Mouse (Mus musculus) heart, embryonic 12.5 days (tissue): Measurements from ENCODE around the gene Furin. TPM values are rescaled to one million over a fixed set of nuclear protein-coding genes. Genes with fewer than 3 reads are reported as not detected.
"Not testable (repeated sequence)": the region's sequence is repeated elsewhere in the genome, so short reads cannot be mapped to it uniquely, and the experiment has no call there.

Source experiments
- ATAC-seq: fragments of 200-750 bp; cut with Nextera tagmentation; 2 replicates; pipeline ENCODE4 v1.8.0; 2017; ENCODE audit warnings: moderate TSS enrichment, moderate library complexity; ENCODE audit not compliant: insufficient number of reproducible peaks, low FRiP score
- H3K27ac ChIP-seq: fragments of 300-500 bp; sonication (generic); 2 replicates; pipeline ENCODE4 v1.5.1; 2016; ENCODE audit warnings: mild to moderate bottlenecking, moderate library complexity; ENCODE audit not compliant: poor library complexity, severe bottlenecking
- H3K27me3 ChIP-seq: fragments of 300-500 bp; sonication (generic); replicated peaks from 2 replicates; pipeline ENCODE4 v1.6.1; 2016; ENCODE audit warnings: mild to moderate bottlenecking, moderate library complexity
- H3K36me3 ChIP-seq: fragments of 300-500 bp; sonication (generic); 2 replicates; pipeline ENCODE4 v1.6.1; 2016; ENCODE audit warnings: mild to moderate bottlenecking, moderate library complexity
- H3K4me1 ChIP-seq: fragments of 300-500 bp; sonication (generic); replicated peaks from 2 replicates; pipeline ENCODE4 v1.6.1; 2016; ENCODE audit warnings: mild to moderate bottlenecking
- H3K4me2 ChIP-seq: fragments of 300-500 bp; sonication (generic); 2 replicates; pipeline ENCODE4 v1.6.1; 2016; ENCODE audit warnings: mild to moderate bottlenecking, moderate library complexity
- H3K4me3 ChIP-seq: fragments of 300-500 bp; sonication (generic); 2 replicates; pipeline ENCODE4 v1.5.1; 2016; ENCODE audit warnings: mild to moderate bottlenecking
- H3K9ac ChIP-seq: fragments of 300-500 bp; sonication (generic); 2 replicates; pipeline ENCODE4 v1.6.1; 2016; ENCODE audit warnings: mild to moderate bottlenecking, moderate library complexity
- H3K9me3 ChIP-seq: fragments of 300-500 bp; sonication (generic); replicated peaks from 2 replicates; pipeline ENCODE4 v1.6.1; 2016; ENCODE audit warnings: mild to moderate bottlenecking, moderate library complexity
- WGBS: fragments of 180-500 bp; shearing (Covaris S2); methylation state at CpG from one replicate; pipeline ENCODE4 v1.1.7; 2016; 5-methylcytosine and 5-hydroxymethylcytosine counted together
- polyA plus RNA-seq: library from polyadenylated mRNA; unstranded; fragments of >200 nt; fragmentation: Nextera tagmentation; extraction: Ambion mirVana; gene quantifications from 2 replicates; pipeline ENCODE4 v1.2.1, GENCODE M21; 2016

Furin gene
- polyA plus RNA-seq, 1 experiment from 2014 or later, result 24.5 TPM

DNA sequence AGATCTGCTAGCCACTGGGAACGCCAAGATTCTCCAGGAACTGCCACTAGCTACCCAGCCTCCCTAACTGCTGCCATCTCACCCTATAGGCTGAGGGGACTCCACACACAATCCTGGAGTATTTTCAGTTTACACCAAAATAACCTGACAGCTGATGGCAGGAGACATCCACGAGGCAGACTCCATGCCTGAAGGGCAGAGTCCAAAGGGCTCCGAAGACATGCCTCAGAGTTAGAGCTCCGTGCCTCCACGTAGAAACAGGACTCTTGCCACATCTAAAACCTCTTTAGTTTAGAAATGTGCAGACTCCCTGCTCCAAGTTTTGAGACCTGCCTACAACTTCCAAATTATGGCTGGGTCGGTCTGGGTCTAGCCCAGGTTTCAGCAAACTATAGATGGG is 4.7 kb downstream of the Furin start:
- peak overlapping the region; percentile 97 for H3K27ac ChIP-seq
- peak overlapping the region; percentile 98 for H3K9ac ChIP-seq
- WGBS, result 40% methylated on average over 6 of the region's 6 CpGs
- peaks cover 53% of the 10 kb centered on the region for H3K4me1 ChIP-seq
- H3K27me3 ChIP-seq, result no peaks in the 10 kb centered on the region
- H3K4me2 ChIP-seq, result peak overlapping the region; percentile 78
- H3K36me3 ChIP-seq, result peaks cover 30% of the 10 kb centered on the region
- no peaks in the 10 kb centered on the region for H3K9me3 ChIP-seq
- no peak for ATAC-seq
- H3K4me3 ChIP-seq, result peak overlapping the region; percentile 86

DNA sequence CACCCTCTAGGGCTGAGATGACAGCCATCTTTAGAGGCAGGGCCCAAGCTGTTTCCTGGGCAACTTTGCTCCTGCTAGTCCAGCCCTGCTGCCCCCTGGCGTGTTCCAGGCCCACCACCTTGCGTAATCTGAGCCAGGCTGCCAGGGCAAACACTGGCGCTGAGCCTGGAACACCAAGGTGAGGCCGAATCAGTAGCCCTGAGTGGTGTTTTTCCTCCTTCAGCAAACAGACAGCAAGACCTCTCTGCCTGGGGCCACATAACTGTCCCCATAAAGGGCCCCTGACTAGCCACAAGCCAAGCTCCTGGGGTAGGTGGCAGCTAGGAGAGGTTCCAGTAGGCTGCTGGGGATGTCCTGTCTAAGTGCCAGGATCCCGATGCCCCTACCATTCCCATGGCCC is 5.1 kb downstream of the Furin start:
- peak overlapping the region; percentile 78 for H3K4me2 ChIP-seq
- peak overlapping the region; percentile 97 for H3K27ac ChIP-seq
- peak overlapping the region; percentile 86 for H3K4me3 ChIP-seq
- peak overlapping the region; percentile 98 for H3K9ac ChIP-seq
- H3K9me3 ChIP-seq, result no peaks in the 10 kb centered on the region
- 47% methylated on average over 5 of the region's 5 CpGs for WGBS
- ATAC-seq, result no peak
- H3K27me3 ChIP-seq, result no peaks in the 10 kb centered on the region
- H3K36me3 ChIP-seq, result peaks cover 34% of the 10 kb centered on the region
- peaks cover 49% of the 10 kb centered on the region for H3K4me1 ChIP-seq

GRCm38 (mm10) chr7:80398654-80399444 is 6.4 kb downstream of the Furin start:
- no peaks in the 10 kb centered on the region for H3K27me3 ChIP-seq
- WGBS, result 72% methylated on average over 9 of the region's 9 CpGs
- H3K4me2 ChIP-seq, result no peak overlapping the region
- H3K4me3 ChIP-seq, result no peak overlapping the region
- no peak overlapping the region for H3K27ac ChIP-seq
- H3K9me3 ChIP-seq, result no peaks in the 10 kb centered on the region
- no peak overlapping the region for H3K9ac ChIP-seq
- peaks cover 37% of the 10 kb centered on the region for H3K4me1 ChIP-seq
- peaks cover 44% of the 10 kb centered on the region for H3K36me3 ChIP-seq
- no peak for ATAC-seq

GRCm38 (mm10) chr7:80397986-80398385 is 7.2 kb downstream of the Furin start:
- peaks cover 32% of the 10 kb centered on the region for H3K4me1 ChIP-seq
- H3K9me3 ChIP-seq, result no peaks in the 10 kb centered on the region
- H3K36me3 ChIP-seq, result peaks cover 52% of the 10 kb centered on the region
- no peak overlapping the region for H3K4me3 ChIP-seq
- no peak overlapping the region for H3K4me2 ChIP-seq
- no peaks in the 10 kb centered on the region for H3K27me3 ChIP-seq
- ATAC-seq, result no peak
- WGBS, result 86% methylated on average over 9 of the region's 9 CpGs
- H3K9ac ChIP-seq, result no peak overlapping the region
- no peak overlapping the region for H3K27ac ChIP-seq

DNA sequence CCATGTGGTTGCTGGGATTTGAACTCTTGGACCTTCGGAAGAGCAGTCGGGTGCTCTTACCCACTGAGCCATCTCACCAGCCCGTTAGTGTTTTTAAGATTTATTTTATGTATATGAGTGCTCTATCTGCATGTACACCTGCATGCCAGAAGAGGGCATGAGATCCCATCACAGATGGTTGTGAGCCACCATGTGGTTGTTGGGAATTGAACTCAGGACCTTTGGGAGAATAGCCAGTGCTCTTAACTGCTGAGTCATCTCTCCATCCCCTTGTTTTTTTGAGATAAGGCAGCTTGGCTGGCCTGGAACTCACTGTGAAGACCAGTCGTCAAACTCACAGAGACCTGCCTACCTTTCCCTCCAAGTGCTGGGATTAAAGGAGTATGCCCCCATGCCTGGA is 8.8 kb downstream of the Furin start:
- H3K4me2 ChIP-seq, H3K4me3 ChIP-seq, ATAC-seq, H3K9me3 ChIP-seq, H3K27me3 ChIP-seq, H3K9ac ChIP-seq, H3K27ac ChIP-seq: not testable (repeated sequence)
- Histone ChIP-seq H3K36me3 (peaks cover 68% of the 10 kb centered on the region), H3K4me1 (peaks cover 29% of the 10 kb centered on the region)
- WGBS, result 83% methylated on average over 4 of the region's 4 CpGs

- no peaks in the 10 kb centered on the region for H3K9me3 ChIP-seq
- H3K27ac ChIP-seq, result no peak overlapping the region
- no peak overlapping the region for H3K4me3 ChIP-seq
- H3K27me3 ChIP-seq, result no peaks in the 10 kb centered on the region
- H3K9ac ChIP-seq, result no peak overlapping the region
- H3K36me3 ChIP-seq, result peaks cover 85% of the 10 kb centered on the region
- no peak for ATAC-seq
- peaks cover 14% of the 10 kb centered on the region for H3K4me1 ChIP-seq
- 85% methylated on average over 4 of the region's 4 CpGs for WGBS
- no peak overlapping the region for H3K4me2 ChIP-seq
Observed at GRCm38 (mm10) chr7:80394600-80394999, 10.6 kb downstream of the Furin start.

GRCm38 (mm10) chr7:80392119-80392518 is 13.1 kb downstream of the Furin start:
- Histone ChIP-seq H3K27ac (no peak overlapping the region), H3K4me3 (no peak overlapping the region), H3K4me1 (peaks cover 25% of the 10 kb centered on the region), H3K9me3 (no peaks in the 10 kb centered on the region), H3K4me2 (no peak overlapping the region), H3K36me3 (peaks cover 69% of the 10 kb centered on the region), H3K27me3 (no peaks in the 10 kb centered on the region), H3K9ac (no peak overlapping the region)
- ATAC-seq, result no peak
- 86% methylated on average over 15 of the region's 15 CpGs for WGBS

- Histone ChIP-seq H3K4me3 (peak within 1 kb of the TSS; percentile 44), H3K4me1 (peaks cover 34% of the 10 kb centered on the region), H3K4me2 (peak within 1 kb of the TSS; percentile 72), H3K9ac (peak within 1 kb of the TSS; percentile 70), H3K27ac (peak within 1 kb of the TSS; percentile 68), H3K27me3 (peaks cover under 1% of the 10 kb centered on the region; the same call in 1 of the 2 replicates), H3K36me3 (peaks cover 45% of the 10 kb centered on the region), H3K9me3 (no peaks in the 10 kb centered on the region)
- peak; percentile 58 for ATAC-seq
- WGBS, result 10% methylated on average over 33 of the region's 33 CpGs
Observed at GRCm38 (mm10) chr7:80387633-80388543, 17.3 kb downstream of the Furin start, which contains the start of gene Fes. TSS of gene Fes (minus strand) at chr7:80387946.

DNA sequence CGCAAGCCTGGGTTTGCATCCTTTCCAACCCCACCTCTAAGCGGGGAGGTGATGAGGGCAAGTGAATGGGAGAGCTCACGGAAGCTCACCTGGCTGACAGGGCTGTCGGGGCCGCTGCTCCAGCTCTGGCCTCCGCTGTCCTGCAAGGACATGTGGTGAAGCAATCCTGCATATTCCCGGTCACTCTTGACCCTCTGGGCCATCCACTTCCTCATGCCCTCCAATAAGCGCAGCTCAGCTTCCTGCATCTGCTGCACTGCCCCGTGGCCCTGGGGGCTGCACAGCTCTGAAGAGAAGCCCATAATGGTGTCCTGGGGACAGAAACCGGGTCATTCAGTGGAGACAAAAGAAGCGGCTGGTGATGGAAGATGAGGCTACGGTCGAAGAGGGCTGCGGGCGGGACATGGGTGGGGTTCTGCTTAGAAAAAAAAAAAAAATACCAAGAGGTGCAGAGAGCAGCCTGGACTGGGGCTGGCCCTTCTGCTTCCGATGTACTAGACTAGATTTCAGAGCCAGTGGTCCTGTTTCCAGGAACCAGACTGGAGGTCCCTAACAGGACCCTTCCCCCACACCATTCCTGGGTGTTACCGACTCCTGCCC is 18.1 kb downstream of the Furin start:
- H3K4me1 ChIP-seq, result peaks cover 40% of the 10 kb centered on the region
- H3K27ac ChIP-seq, result peak overlapping the region; percentile 68
- peaks cover 8% of the 10 kb centered on the region for H3K27me3 ChIP-seq
- H3K9me3 ChIP-seq, result no peaks in the 10 kb centered on the region
- ATAC-seq, result 0 out of 2 replicates have a peak, but pooled peaks have one; percentile 12
- H3K4me2 ChIP-seq, result peak overlapping the region; percentile 72
- H3K4me3 ChIP-seq, result peak overlapping the region; percentile 44
- 33% methylated on average over 17 of the region's 17 CpGs for WGBS
- H3K9ac ChIP-seq, result peak overlapping the region; percentile 70
- H3K36me3 ChIP-seq, result peaks cover 45% of the 10 kb centered on the region

DNA sequence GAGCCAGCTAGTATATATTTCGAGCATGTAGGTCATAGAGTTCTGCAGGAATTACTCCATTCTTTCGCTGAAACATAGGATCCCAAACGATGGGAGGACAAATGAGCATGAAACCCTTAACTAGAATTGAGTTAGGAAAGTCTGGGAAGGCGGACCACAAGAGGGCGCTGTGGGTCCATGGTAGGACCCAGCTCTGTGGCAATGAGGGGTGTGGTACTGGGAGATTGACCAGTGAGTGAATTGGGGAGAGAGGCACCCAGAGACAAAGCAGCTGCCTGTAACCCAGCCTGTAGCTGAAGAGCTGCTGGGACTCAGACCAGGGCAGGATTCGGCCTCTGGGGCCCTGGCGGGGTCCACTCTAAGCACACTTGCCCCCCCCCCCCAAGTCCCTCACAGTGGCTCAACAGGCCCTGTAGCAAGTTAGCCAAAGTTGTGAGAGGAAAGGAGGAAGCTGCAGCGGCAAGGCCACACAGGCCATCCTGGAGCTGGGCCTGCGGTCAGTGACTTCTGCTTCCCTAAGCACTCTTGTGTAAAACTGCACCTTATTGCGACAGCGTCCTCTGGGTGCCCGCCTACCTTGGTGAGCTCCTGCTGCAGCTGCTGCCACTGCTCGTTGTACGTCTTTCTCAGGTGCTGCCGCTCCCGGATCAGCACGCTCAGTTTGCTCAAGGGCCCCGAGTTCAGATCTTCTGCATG is 18.9 kb downstream of the Furin start:
- peak overlapping the region; percentile 72 for H3K4me2 ChIP-seq
- H3K27me3 ChIP-seq, result peaks cover 14% of the 10 kb centered on the region
- peak overlapping the region; percentile 44 for H3K4me3 ChIP-seq
- H3K9me3 ChIP-seq, result no peaks in the 10 kb centered on the region
- 35% methylated on average over 18 of the region's 18 CpGs for WGBS
- H3K9ac ChIP-seq, result peak overlapping the region; percentile 70
- peak; percentile 36; the same call in 1 of the 2 replicates for ATAC-seq
- peak overlapping the region; percentile 12; the same call in 1 of the 2 replicates for H3K27ac ChIP-seq
- peaks cover 41% of the 10 kb centered on the region for H3K36me3 ChIP-seq
- peaks cover 40% of the 10 kb centered on the region for H3K4me1 ChIP-seq
